In the genomic region with DNA sequence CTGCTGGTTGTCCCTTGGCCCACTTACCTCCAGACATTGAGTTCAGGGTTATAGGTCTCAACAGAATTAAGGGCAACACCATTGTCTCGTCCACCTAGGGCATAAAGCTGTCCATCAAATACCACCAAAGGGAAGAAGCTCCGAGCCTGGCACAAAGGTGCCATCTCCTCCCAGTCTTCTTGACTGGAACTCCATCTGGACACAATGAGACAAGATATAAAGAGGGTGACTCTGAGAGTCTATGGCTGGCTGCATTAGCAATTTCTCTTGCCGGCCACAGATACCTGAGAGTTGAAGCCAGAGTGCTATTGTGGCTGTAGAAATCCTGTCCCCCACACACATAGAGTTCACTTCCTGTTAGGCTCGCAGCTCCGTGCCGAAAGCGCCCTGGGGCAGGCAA, we compare ENCODE assay signal across 17 mouse cellular contexts. TPM values are rescaled to one million over a fixed set of nuclear protein-coding genes. Genes with fewer than 3 reads are reported as not detected.
DNase-seq lines count a peak whose midpoint lies in the region; ATAC-seq and TF ChIP-seq lines count a peak whose summit lies in the region.
"Had no signal": no experiment of that assay in that cellular context is flagged by ENCODE, and none has a peak within 500 bp of the region (broad histone marks: within the 10 kb centered on the region; RNA-seq: fewer than 3 reads in every experiment).

No protein-coding gene starts in this region.

- no peak for TF ChIP-seq CTCF in gastrocnemius, adult 2 months (IDR thresholded peaks at IDR 0.05)
- TF ChIP-seq CTCF in thymus, adult 2 months (IDR thresholded peaks at IDR 0.05; ENCODE audit: borderline replicate concordance, control insufficient read depth, extremely low read depth, insufficient read depth, low read length, poor library complexity) = no peak

- peak; percentile 21; the same call in 1 of the 2 replicates for ATAC-seq in megakaryocyte progenitor cell, adult 5-6 weeks (replicated peaks; ENCODE audit: poor library complexity)
- ATAC-seq in midbrain, embryonic 15.5 days (replicated peaks) = no peak
- ATAC-seq: activated CD4-positive, CD25-positive, alpha-beta regulatory T cell, adult 4 months; forebrain, embryonic 13.5 days; forebrain, embryonic 16.5 days; hindbrain, embryonic 16.5 days; intestine, embryonic 15.5 days had no signal

- H3K4me1 ChIP-seq in thymus, adult 2 months (replicated peaks; ENCODE audit: control insufficient read depth, insufficient read depth, low read length) = peaks cover 7% of the 10 kb centered on the region
- H3K4me1 ChIP-seq in midbrain, embryonic 15.5 days = peaks cover 12% of the 10 kb centered on the region

- H3K4me3 ChIP-seq in gastrocnemius, adult 2 months = peak overlapping the region; percentile 28
- peak overlapping the region; percentile 17; the same call in 1 of the 2 replicates for H3K4me3 ChIP-seq in thymus, adult 2 months (ENCODE audit: control insufficient read depth, insufficient read depth, low read length)
- H3K4me3 ChIP-seq in midbrain, embryonic 15.5 days = no peak overlapping the region
- H3K4me3 ChIP-seq: forebrain, embryonic 10.5 days; forebrain, embryonic 13.5 days; hindbrain, embryonic 10.5 days; hindbrain, embryonic 13.5 days; intestine, embryonic 15.5 days had no signal

- H3K27ac ChIP-seq in gastrocnemius, adult 2 months = no peak overlapping the region
- no peak overlapping the region for H3K27ac ChIP-seq in thymus, adult 2 months (ENCODE audit: control insufficient read depth, insufficient read depth, low read length)
- H3K27ac ChIP-seq in midbrain, embryonic 15.5 days = no peak overlapping the region
- H3K27ac ChIP-seq: forebrain, embryonic 10.5 days; forebrain, embryonic 13.5 days; hindbrain, embryonic 10.5 days; hindbrain, embryonic 13.5 days; intestine, embryonic 15.5 days had no signal

- no peak for TF ChIP-seq POLR2A in thymus, adult 2 months (IDR thresholded peaks at IDR 0.05; ENCODE audit: control insufficient read depth, extremely low read depth, insufficient read depth, low read length, poor library complexity)

- H3K9me3 ChIP-seq in midbrain, embryonic 15.5 days = no peaks in the 10 kb centered on the region
- H3K9me3 ChIP-seq: forebrain, embryonic 10.5 days; forebrain, embryonic 13.5 days; hindbrain, embryonic 13.5 days; intestine, embryonic 15.5 days had no signal

- H3K36me3 ChIP-seq in thymus, adult 2 months (ENCODE audit: control insufficient read depth, insufficient read depth, low read length) = no peaks in the 10 kb centered on the region
- no peaks in the 10 kb centered on the region for H3K36me3 ChIP-seq in midbrain, embryonic 15.5 days (replicated peaks)
- H3K36me3 ChIP-seq: forebrain, embryonic 10.5 days; hindbrain, embryonic 10.5 days; hindbrain, embryonic 13.5 days; intestine, embryonic 15.5 days had no signal

- intact Hi-C loops in gastrocnemius, adult 2 months (cut with DNase I) = loop anchor here (10.0 kb wide), 1 partner anchor 173 kb away; no protein-coding TSS in a partner anchor
- intact Hi-C loops in gastrocnemius, postnatal 36 days (cut with DNase I) = no loop called here

- no peak for DNase-seq in gastrocnemius, adult 2 months
- no peak for DNase-seq in gastrocnemius, postnatal 36 days
- no peak for DNase-seq in thymus, adult 2 months
- DNase-seq in thymus, postnatal 10 days (ENCODE audit: low spot score in 2 of 2) = no peak
- no peak for DNase-seq in frontal cortex, postnatal 14 days (ENCODE audit: low spot score in 2 of 2)
- DNase-seq: cerebellum, adult 8-10 months; gastrocnemius, postnatal 25 days had no signal

- 58% methylated on average over 7 of the region's 7 CpGs for WGBS in thymus, adult 2 months
- 87% methylated on average over 7 of the region's 7 CpGs for whole genome bisulfite sequencing in midbrain, embryonic 15.5 days

- H3K27me3 ChIP-seq in thymus, adult 2 months (ENCODE audit: control insufficient read depth, insufficient read depth, low read length) = no peaks in the 10 kb centered on the region
- 0 out of 2 replicates have a peak, but pooled peaks cover 2% of the 10 kb centered on the region for H3K27me3 ChIP-seq in midbrain, embryonic 15.5 days (replicated peaks)

- no peak overlapping the region for H3K4me2 ChIP-seq in midbrain, embryonic 15.5 days
- H3K4me2 ChIP-seq: forebrain, embryonic 13.5 days; hindbrain, embryonic 13.5 days; intestine, embryonic 15.5 days had no signal

- no peak overlapping the region for H3K9ac ChIP-seq in midbrain, embryonic 15.5 days
- H3K9ac ChIP-seq: forebrain, embryonic 13.5 days; hindbrain, embryonic 13.5 days; intestine, embryonic 15.5 days had no signal

RNA-seq across cellular contexts. Expression of a gene that starts 5.2 kb away (rescaled TPM):
- 10 to 100 TPM; 68.8 to 76.8 TPM for total RNA-seq in gastrocnemius, adult 2 months (2021)
- total RNA-seq in gastrocnemius, postnatal 36 days (2021) = 100 to 1,000 TPM; 100 to 136 TPM
- 0.31 and 1.0 TPM in 2 replicates for polyA plus RNA-seq in thymus, adult 2 months (2012; rRNA removed)
- 0.10 TPM in 1 of 2 replicates, not detected in the other for total RNA-seq in megakaryocyte progenitor cell, adult 5-6 weeks (2015)
- total RNA-seq in megakaryocyte progenitor cell, adult 5-6 weeks (2017) = 0.25 and 0.37 TPM in 2 replicates
- polyA plus RNA-seq in midbrain, embryonic 15.5 days (2015; fragmentation: Nextera tagmentation; extraction: Ambion mirVana) = 1.8 and 2.1 TPM in 2 replicates

RNA-seq across cellular contexts. Expression of a gene that starts 21.7 kb away (rescaled TPM):
- 1 to 10 TPM; 6.6 to 9.5 TPM for total RNA-seq in gastrocnemius, adult 2 months (2021)
- total RNA-seq in gastrocnemius, postnatal 36 days (2021) = 1 to 10 TPM; 6.6 to 8.8 TPM
- 29.0 and 32.2 TPM in 2 replicates for polyA plus RNA-seq in thymus, adult 2 months (2012; rRNA removed)
- total RNA-seq in megakaryocyte progenitor cell, adult 5-6 weeks (2015) = 32.3 and 37.7 TPM in 2 replicates
- total RNA-seq in megakaryocyte progenitor cell, adult 5-6 weeks (2017) = 8.4 and 21.0 TPM in 2 replicates
- 2.0 and 2.6 TPM in 2 replicates for polyA plus RNA-seq in midbrain, embryonic 15.5 days (2015; fragmentation: Nextera tagmentation; extraction: Ambion mirVana)

RNA-seq across cellular contexts. Expression of a gene that starts 32.6 kb away (rescaled TPM):
- total RNA-seq in gastrocnemius, adult 2 months (2021) = 10 to 100 TPM; 45.3 to 63.1 TPM
- total RNA-seq in gastrocnemius, postnatal 36 days (2021) = 10 to 100 TPM; 38.3 to 46.7 TPM
- 131 and 143 TPM in 2 replicates for polyA plus RNA-seq in thymus, adult 2 months (2012; rRNA removed)
- total RNA-seq in megakaryocyte progenitor cell, adult 5-6 weeks (2015) = 116 and 117 TPM in 2 replicates
- total RNA-seq in megakaryocyte progenitor cell, adult 5-6 weeks (2017) = 117 and 125 TPM in 2 replicates
- polyA plus RNA-seq in midbrain, embryonic 15.5 days (2015; fragmentation: Nextera tagmentation; extraction: Ambion mirVana) = 104 and 116 TPM in 2 replicates

RNA-seq across cellular contexts. Expression of a gene that starts 32.7 kb away (rescaled TPM):
- 10 to 100 TPM; 28.0 to 28.1 TPM for total RNA-seq in gastrocnemius, adult 2 months (2021)
- 10 to 100 TPM; 26.9 to 28.6 TPM for total RNA-seq in gastrocnemius, postnatal 36 days (2021)
- polyA plus RNA-seq in thymus, adult 2 months (2012; rRNA removed) = 44.5 and 54.1 TPM in 2 replicates
- 246 and 285 TPM in 2 replicates for total RNA-seq in megakaryocyte progenitor cell, adult 5-6 weeks (2015)
- total RNA-seq in megakaryocyte progenitor cell, adult 5-6 weeks (2017) = 189 and 223 TPM in 2 replicates
- 190 and 191 TPM in 2 replicates for polyA plus RNA-seq in midbrain, embryonic 15.5 days (2015; fragmentation: Nextera tagmentation; extraction: Ambion mirVana)

RNA-seq across cellular contexts. Expression of a gene that starts 38.6 kb away (rescaled TPM):
- total RNA-seq in gastrocnemius, adult 2 months (2021) = 10 to 100 TPM; 16.2 to 16.6 TPM
- 10 to 100 TPM; 12.4 to 15.4 TPM for total RNA-seq in gastrocnemius, postnatal 36 days (2021)
- 90.8 and 93.2 TPM in 2 replicates for polyA plus RNA-seq in thymus, adult 2 months (2012; rRNA removed)
- total RNA-seq in megakaryocyte progenitor cell, adult 5-6 weeks (2015) = 47.0 and 58.0 TPM in 2 replicates
- total RNA-seq in megakaryocyte progenitor cell, adult 5-6 weeks (2017) = 10.4 and 17.9 TPM in 2 replicates
- 101 and 111 TPM in 2 replicates for polyA plus RNA-seq in midbrain, embryonic 15.5 days (2015; fragmentation: Nextera tagmentation; extraction: Ambion mirVana)

Comparison
In these comparisons a context has a peak if more than half of its experiments do, and no peak if none do; other contexts are left out.
1. RNA of a gene that starts 5.2 kb away (total RNA-seq): 100 to 136 TPM in gastrocnemius, postnatal 36 days and 68.8 to 76.8 TPM in gastrocnemius, adult 2 months; 0.10 to 0.37 TPM in megakaryocyte progenitor cell, adult 5-6 weeks; every median in the first group is over 10 times any median in the second.